Mouse (Mus musculus) heart, embryonic 15.5 days (tissue): ENCODE measurements around the gene Tmem158. TPM values are rescaled to one million over a fixed set of nuclear protein-coding genes. Genes with fewer than 3 reads are reported as not detected.

Experiments
- ATAC-seq: fragments of 200-750 bp; cut with Nextera tagmentation; replicated peaks from 2 replicates; pipeline ENCODE4 v1.8.0; 2017; ENCODE audit warnings: low read depth, moderate TSS enrichment; ENCODE audit not compliant: insufficient number of reproducible peaks, insufficient read depth, low FRiP score
- H3K27ac ChIP-seq: fragments of 300-500 bp; sonication (generic); 2 replicates; pipeline ENCODE4 v1.5.1; 2015; ENCODE audit warnings: mild to moderate bottlenecking, inconsistent platforms
- H3K27me3 ChIP-seq: fragments of 300-500 bp; sonication (generic); 2 replicates; pipeline ENCODE4 v1.6.1; 2015; ENCODE audit warnings: inconsistent platforms
- H3K36me3 ChIP-seq: fragments of 300-500 bp; sonication (generic); 2 replicates; pipeline ENCODE4 v1.6.1; 2015; ENCODE audit warnings: mild to moderate bottlenecking, inconsistent platforms
- H3K4me1 ChIP-seq: fragments of 300-500 bp; sonication (generic); replicated peaks from 2 replicates; pipeline ENCODE4 v1.6.1; 2015; ENCODE audit warnings: inconsistent platforms
- H3K4me2 ChIP-seq: fragments of 300-500 bp; sonication (generic); 2 replicates; pipeline ENCODE4 v1.6.1; 2015; ENCODE audit warnings: inconsistent platforms, mild to moderate bottlenecking, moderate library complexity
- H3K4me3 ChIP-seq: fragments of 300-500 bp; sonication (generic); 2 replicates; pipeline ENCODE4 v1.5.1; 2015; ENCODE audit warnings: mild to moderate bottlenecking, inconsistent platforms
- H3K9ac ChIP-seq: fragments of 300-500 bp; sonication (generic); 2 replicates; pipeline ENCODE4 v1.6.1; 2015; ENCODE audit warnings: mild to moderate bottlenecking, inconsistent platforms
- H3K9me3 ChIP-seq: fragments of 300-500 bp; sonication (generic); replicated peaks from 2 replicates; pipeline ENCODE4 v1.6.1; 2016; ENCODE audit warnings: inconsistent platforms
- WGBS: fragments of 180-500 bp; shearing (Covaris S2); methylation state at CpG from one replicate; pipeline ENCODE4 v1.1.7; 2015; ENCODE audit warnings: mixed read lengths; 5-methylcytosine and 5-hydroxymethylcytosine counted together
- polyA plus RNA-seq: library from polyadenylated mRNA; unstranded; fragments of >200 nt; fragmentation: Nextera tagmentation; extraction: Ambion mirVana; gene quantifications from 2 replicates; pipeline ENCODE4 v1.2.1, GENCODE M21; 2015

The Tmem158 gene
- 10.4 and 17.6 TPM in 2 replicates for polyA plus RNA-seq

DNA sequence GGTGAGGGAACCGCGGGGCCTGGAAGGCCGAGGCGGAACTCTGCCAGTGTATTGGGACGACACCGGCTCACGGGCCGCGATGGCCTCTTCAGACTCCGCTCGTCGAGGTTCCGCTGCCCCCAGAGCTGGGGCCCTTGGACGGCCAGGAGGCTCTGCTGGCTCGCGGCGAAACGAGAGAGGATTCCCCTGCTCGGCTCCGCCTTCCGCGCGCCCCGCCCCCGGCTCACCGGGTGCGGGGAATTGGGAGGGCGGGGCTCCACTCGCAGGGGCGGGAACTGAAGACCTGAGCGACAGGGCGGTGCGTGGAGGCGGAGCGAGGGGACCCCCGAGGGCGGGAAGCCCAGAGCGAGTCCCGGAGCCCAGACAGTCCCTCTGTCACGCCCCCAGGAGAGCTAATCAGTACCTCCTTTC is at the start of gene Tmem158:
Tmem158 (minus strand) TSS at position 154 of the 411 bp plus-strand sequence.
- Histone ChIP-seq H3K9ac (peak within 1 kb of the TSS; percentile 63), H3K27me3 (peaks cover 26% of the 10 kb centered on the region), H3K36me3 (no peaks in the 10 kb centered on the region), H3K27ac (peak within 1 kb of the TSS; percentile 47), H3K4me3 (peak within 1 kb of the TSS; percentile 79), H3K9me3 (no peaks in the 10 kb centered on the region), H3K4me2 (peak within 1 kb of the TSS; percentile 98), H3K4me1 (peaks cover 16% of the 10 kb centered on the region)
- WGBS, result under 1% methylated on average over 40 of the region's 40 CpGs
- peak; percentile 86 for ATAC-seq

DNA sequence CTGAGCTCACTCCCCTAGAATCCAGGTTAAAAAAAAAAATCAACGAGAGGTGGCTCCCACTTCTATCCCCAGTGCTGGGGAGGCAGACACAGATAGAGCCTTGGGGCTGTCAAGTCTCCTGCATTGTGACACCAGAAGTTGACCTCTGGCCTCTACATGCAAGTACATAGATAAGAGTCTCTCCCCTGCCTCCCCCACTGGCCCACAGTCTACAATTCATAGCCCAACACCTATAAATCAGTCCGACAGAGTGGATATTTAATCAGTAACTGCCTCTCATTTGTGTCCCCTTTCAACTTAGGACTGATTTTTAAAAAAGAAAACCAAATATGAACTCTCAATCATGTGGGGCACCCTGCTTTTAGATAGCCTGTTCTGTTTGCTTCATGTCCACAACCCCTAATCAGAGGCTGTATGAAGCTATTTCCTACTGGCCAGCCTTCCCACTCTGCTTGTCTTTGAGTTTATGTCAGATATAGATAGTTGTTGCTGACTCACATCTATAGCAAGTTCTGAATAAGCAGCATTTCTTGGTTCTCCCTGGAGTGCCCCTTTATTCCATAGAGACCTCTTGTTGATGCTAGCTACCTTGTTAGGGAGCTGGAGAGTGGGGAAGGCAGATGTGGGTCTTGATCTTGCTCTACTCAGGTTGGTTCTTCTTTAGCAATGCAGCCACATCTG is 49.3 kb upstream of the Tmem158 start:
- H3K9me3 ChIP-seq, result no peaks in the 10 kb centered on the region
- no peaks in the 10 kb centered on the region; the same call in 1 of the 2 replicates for H3K4me1 ChIP-seq
- no peak for ATAC-seq
- no peaks in the 10 kb centered on the region for H3K27me3 ChIP-seq
- 51% methylated on average over 2 of the region's 2 CpGs for WGBS
- no peak overlapping the region for H3K27ac ChIP-seq
- H3K4me3 ChIP-seq, result no peak overlapping the region
- H3K4me2 ChIP-seq, result no peak overlapping the region
- no peaks in the 10 kb centered on the region for H3K36me3 ChIP-seq
- no peak overlapping the region for H3K9ac ChIP-seq

GRCm38 (mm10) chr9:123309073-123309472 is 48.5 kb upstream of the Tmem158 start:
- Histone ChIP-seq H3K9me3 (no peaks in the 10 kb centered on the region), H3K27ac (no peak overlapping the region), H3K4me3 (no peak overlapping the region), H3K9ac (no peak overlapping the region), H3K36me3 (no peaks in the 10 kb centered on the region), H3K4me2 (no peak overlapping the region), H3K4me1 (no peaks in the 10 kb centered on the region; the same call in 1 of the 2 replicates), H3K27me3 (no peaks in the 10 kb centered on the region)
- no peak for ATAC-seq
- 52% methylated on average over 5 of the region's 5 CpGs for WGBS

DNA sequence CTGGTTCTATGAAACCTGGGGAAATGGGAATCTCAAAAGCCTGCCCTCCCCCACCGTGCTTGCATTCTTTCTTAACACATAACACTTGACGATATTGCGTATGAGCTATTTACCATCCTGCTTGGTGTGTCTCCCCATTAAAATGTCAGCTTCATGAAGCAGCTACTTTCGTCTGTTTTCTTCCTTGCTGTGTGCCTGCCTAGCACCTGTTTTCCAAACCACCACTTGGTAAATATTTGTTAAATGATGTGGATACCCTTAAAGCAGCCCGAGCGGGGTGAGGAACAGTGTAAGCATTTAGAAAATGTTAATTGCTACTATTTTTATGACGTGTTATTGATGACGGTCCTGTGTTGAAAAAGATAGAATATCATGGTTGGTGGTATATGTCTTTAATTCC is 44.4 kb upstream of the Tmem158 start:
- WGBS, result 54% methylated on average over 8 of the region's 8 CpGs
- no peaks in the 10 kb centered on the region for H3K27me3 ChIP-seq

DNA sequence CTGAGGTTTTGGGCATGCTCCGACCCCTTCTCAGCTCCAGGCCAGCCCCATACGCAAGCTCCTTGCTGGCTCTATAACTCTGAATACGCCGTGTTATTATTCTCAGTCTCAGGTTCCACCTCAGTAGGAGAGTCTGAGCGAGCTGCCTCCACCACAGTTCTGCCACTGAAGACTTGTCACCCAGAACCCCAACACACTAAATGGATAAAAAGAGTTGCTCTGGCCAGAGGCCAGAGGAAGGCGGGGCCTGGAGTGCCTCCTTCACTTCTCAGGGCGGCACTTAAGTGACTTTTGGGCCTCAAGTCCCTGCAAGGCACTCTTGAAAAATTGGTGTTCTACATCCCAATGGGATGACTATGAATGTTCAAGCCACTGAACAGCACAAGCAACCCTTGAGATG is 43.4 kb upstream of the Tmem158 start:
- no peaks in the 10 kb centered on the region for H3K9me3 ChIP-seq
- no peak overlapping the region for H3K4me2 ChIP-seq
- no peak overlapping the region for H3K27ac ChIP-seq
- no peaks in the 10 kb centered on the region for H3K36me3 ChIP-seq
- no peak overlapping the region for H3K4me3 ChIP-seq
- no peak for ATAC-seq
- H3K27me3 ChIP-seq, result no peaks in the 10 kb centered on the region
- H3K9ac ChIP-seq, result no peak overlapping the region
- 85% methylated on average over 7 of the region's 7 CpGs for WGBS
- no peaks in the 10 kb centered on the region; the same call in 1 of the 2 replicates for H3K4me1 ChIP-seq

More for the DNA sequence above, 44.4 kb upstream of the Tmem158 start:
- no peak for ATAC-seq
- no peak overlapping the region for H3K27ac ChIP-seq
- 0 out of 2 replicates have a peak overlapping the region, but pooled peaks have one; percentile 4 for H3K4me2 ChIP-seq
- H3K9me3 ChIP-seq, result no peaks in the 10 kb centered on the region
- H3K4me3 ChIP-seq, result no peak overlapping the region
- no peaks in the 10 kb centered on the region for H3K36me3 ChIP-seq
- H3K4me1 ChIP-seq, result no peaks in the 10 kb centered on the region; the same call in 1 of the 2 replicates
- H3K9ac ChIP-seq, result no peak overlapping the region

DNA sequence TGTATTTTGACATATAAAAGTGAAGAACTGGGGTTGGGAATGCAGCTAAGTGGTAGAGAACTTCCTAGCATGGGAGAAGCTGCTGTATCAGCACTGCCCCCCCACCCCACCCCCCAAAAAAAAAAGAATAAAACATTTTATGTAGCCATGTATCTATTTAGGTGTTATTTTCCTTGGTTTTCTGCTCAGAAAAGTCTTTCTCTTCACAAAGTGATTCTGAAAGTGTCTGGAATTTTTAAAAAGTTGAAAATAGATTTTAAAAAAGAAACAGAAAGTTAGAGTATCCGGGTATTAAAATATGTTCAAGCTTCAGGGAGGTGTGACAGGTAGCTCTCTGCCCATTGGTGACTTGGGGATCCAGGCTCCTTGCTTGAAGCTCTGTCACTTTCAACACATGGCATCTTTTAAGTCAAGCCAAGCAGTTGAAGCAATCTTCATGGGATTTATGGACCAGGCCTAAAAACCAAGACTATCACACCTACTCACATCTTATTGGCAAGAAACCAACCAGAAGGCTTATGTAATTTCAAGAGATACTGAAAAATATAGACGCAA is 42.3 kb upstream of the Tmem158 start:
- no peaks in the 10 kb centered on the region for H3K9me3 ChIP-seq
- H3K4me2 ChIP-seq, result no peak overlapping the region
- no peak overlapping the region for H3K27ac ChIP-seq
- H3K9ac ChIP-seq, result no peak overlapping the region
- no peaks in the 10 kb centered on the region for H3K36me3 ChIP-seq
- no peaks in the 10 kb centered on the region for H3K27me3 ChIP-seq
- H3K4me1 ChIP-seq, result no peaks in the 10 kb centered on the region; the same call in 1 of the 2 replicates
- 87% methylated on average over 2 of the region's 2 CpGs for WGBS
- ATAC-seq, result no peak
- no peak overlapping the region for H3K4me3 ChIP-seq

DNA sequence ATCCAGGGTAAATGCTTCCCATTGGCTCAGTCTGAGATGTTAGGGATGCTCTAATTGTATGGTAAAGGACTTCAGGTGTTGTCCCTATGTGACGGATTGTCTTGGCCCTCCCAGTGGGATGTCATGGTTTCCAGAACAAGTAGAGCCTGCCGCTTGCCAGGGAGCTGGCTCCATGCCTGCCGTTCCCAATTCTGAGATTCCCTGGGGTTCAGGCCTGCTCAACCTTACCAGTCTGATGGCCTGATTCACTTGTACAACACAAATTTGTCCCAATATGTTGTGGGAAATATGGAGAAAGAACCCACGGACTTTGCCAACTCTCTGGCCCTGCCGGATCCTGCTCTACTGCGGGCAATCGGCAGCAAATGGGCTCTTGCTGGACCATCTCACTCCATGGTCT is 37.3 kb upstream of the Tmem158 start:
- no peak for ATAC-seq
- H3K9me3 ChIP-seq, result no peaks in the 10 kb centered on the region
- H3K4me1 ChIP-seq, result no peaks in the 10 kb centered on the region
- WGBS, result 84% methylated on average over 7 of the region's 7 CpGs
- H3K9ac ChIP-seq, result no peak overlapping the region
- no peak overlapping the region for H3K27ac ChIP-seq
- H3K27me3 ChIP-seq, result no peaks in the 10 kb centered on the region
- H3K4me2 ChIP-seq, result no peak overlapping the region
- no peaks in the 10 kb centered on the region for H3K36me3 ChIP-seq
- H3K4me3 ChIP-seq, result no peak overlapping the region

DNA sequence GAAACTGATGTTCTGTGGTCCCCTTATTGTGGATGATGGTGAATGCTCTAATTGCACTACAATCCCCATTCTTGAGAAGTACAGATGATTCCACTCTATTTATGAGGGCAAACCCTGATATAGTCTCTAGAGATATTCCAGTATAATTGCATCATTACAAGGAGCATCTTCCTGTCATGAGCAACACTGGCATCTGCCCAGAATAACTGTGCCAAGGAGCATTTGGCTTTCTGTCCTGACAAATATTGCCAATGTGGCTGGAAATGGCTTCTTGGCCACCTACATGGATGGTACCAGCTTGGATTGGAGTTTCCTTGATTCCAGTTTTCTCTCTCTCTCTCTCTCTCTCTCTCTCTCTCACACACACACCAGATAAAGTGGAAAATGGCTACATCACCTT is 35.7 kb upstream of the Tmem158 start:
- H3K4me3 ChIP-seq, result no peak overlapping the region
- H3K4me1 ChIP-seq, result no peaks in the 10 kb centered on the region
- no peaks in the 10 kb centered on the region for H3K36me3 ChIP-seq
- ATAC-seq, result no peak
- H3K9me3 ChIP-seq, result no peaks in the 10 kb centered on the region
- no peak overlapping the region for H3K27ac ChIP-seq
- H3K4me2 ChIP-seq, result no peak overlapping the region
- no peaks in the 10 kb centered on the region for H3K27me3 ChIP-seq
- no peak overlapping the region for H3K9ac ChIP-seq

- no peaks in the 10 kb centered on the region for H3K4me1 ChIP-seq
- no peak overlapping the region for H3K4me3 ChIP-seq
- H3K9ac ChIP-seq, result no peak overlapping the region
- no peak for ATAC-seq
- no peak overlapping the region for H3K4me2 ChIP-seq
- no peaks in the 10 kb centered on the region for H3K9me3 ChIP-seq
- no peaks in the 10 kb centered on the region for H3K27me3 ChIP-seq
- 54% methylated on average over 5 of the region's 5 CpGs for WGBS
- no peaks in the 10 kb centered on the region for H3K36me3 ChIP-seq
- H3K27ac ChIP-seq, result no peak overlapping the region
Measured at GRCm38 (mm10) chr9:123294581-123294980, 34.0 kb upstream of the Tmem158 start.

DNA sequence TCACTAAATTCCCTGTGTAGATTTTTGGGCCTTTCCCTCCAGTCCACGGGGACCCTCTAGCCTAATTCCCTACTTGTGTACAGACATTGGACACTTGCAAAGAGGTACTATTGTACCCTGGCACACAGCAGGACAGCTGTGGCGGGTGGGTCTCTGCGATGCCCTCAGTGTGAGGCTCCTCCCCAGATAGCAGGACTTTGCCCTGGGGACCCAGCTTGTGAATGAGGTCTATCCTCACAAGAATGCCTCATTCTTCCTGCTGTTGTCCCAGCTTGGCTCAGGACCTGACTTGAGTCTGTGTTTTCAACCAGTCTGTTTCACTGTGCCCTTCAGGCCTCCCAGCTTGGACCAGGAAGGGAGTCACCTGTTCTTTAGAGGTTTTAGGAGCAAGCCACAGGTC is 27.8 kb upstream of the Tmem158 start:
- H3K4me2 ChIP-seq, result no peak overlapping the region
- 68% methylated on average over 3 of the region's 3 CpGs for WGBS
- no peaks in the 10 kb centered on the region for H3K4me1 ChIP-seq
- H3K9ac ChIP-seq, result no peak overlapping the region
- no peak for ATAC-seq
- H3K27ac ChIP-seq, result no peak overlapping the region
- no peak overlapping the region for H3K4me3 ChIP-seq
- H3K27me3 ChIP-seq, result no peaks in the 10 kb centered on the region
- H3K36me3 ChIP-seq, result no peaks in the 10 kb centered on the region
- H3K9me3 ChIP-seq, result no peaks in the 10 kb centered on the region

GRCm38 (mm10) chr9:123285623-123286022 is 25.1 kb upstream of the Tmem158 start:
- WGBS, result 35% methylated on average over 4 of the region's 4 CpGs
- Histone ChIP-seq H3K4me2 (no peak overlapping the region), H3K4me3 (no peak overlapping the region), H3K27ac (no peak overlapping the region), H3K36me3 (no peaks in the 10 kb centered on the region), H3K9ac (no peak overlapping the region), H3K4me1 (no peaks in the 10 kb centered on the region), H3K27me3 (no peaks in the 10 kb centered on the region), H3K9me3 (no peaks in the 10 kb centered on the region)
- no peak for ATAC-seq

DNA sequence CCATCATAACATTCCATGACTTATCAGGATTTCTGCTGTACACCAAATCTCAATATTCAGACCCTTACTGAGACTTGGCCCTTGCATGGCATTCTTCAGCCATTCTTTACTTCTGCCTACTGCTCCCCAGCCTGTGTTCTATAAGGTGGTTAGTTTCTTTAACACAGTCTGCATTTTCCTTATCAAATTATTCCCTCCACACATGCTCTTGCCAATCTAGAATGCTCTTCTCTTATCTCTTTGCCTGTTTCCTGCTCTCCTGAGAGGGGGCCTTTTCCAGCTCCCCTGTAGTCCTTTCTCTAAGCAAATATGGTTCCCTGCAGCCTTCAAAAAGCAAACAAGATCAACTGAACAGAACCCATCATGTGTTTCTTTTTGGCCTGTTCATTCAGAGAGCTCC is 20.2 kb upstream of the Tmem158 start:
- Histone ChIP-seq H3K9ac (no peak overlapping the region), H3K4me1 (no peaks in the 10 kb centered on the region), H3K4me2 (no peak overlapping the region), H3K27ac (no peak overlapping the region), H3K4me3 (no peak overlapping the region), H3K9me3 (no peaks in the 10 kb centered on the region), H3K27me3 (no peaks in the 10 kb centered on the region), H3K36me3 (no peaks in the 10 kb centered on the region)
- no peak for ATAC-seq
